Mouse (Mus musculus) neutrophil, adult 5-6 weeks (primary cell): ENCODE measurements around the gene Cbfa2t2. TPM values are rescaled to one million over a fixed set of nuclear protein-coding genes. Genes with fewer than 3 reads are reported as not detected.

Experiments
- ATAC-seq: fragments of 151-379, 151-347 bp; 2 replicates; pipeline ENCODE4 v1.8.0; 2017; ENCODE audit warnings: mild to moderate bottlenecking, moderate TSS enrichment; ENCODE audit not compliant: insufficient number of reproducible peaks, poor library complexity, low FRiP score, severe bottlenecking; ENCODE audit errors: extremely low read depth
- total RNA-seq: library from RNA; stranded (forward); fragments of 200-1000 nt; gene quantifications from 2 replicates; pipeline ENCODE4 v1.2.3, GENCODE M21; 2017

Cbfa2t2 gene
- total RNA-seq, 1 experiment from 2014 or later: 23.9 TPM

DNA sequence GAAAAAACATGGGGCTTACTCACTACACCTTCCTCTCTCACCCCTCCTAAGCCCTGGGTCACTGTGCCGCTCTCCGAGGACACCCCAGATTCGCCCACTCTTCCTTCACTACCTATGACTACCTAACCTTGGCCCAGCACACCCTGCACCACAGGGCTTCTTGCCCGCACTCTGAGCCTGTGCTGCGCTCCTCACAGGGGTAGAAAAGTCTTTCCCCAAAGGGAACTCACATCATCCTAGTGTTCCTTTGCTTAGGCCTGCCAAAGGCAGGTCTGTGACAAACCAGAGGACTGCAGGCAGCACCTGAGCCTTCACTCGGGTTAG is 141.4 kb downstream of the Cbfa2t2 start:
- no peak for ATAC-seq

DNA sequence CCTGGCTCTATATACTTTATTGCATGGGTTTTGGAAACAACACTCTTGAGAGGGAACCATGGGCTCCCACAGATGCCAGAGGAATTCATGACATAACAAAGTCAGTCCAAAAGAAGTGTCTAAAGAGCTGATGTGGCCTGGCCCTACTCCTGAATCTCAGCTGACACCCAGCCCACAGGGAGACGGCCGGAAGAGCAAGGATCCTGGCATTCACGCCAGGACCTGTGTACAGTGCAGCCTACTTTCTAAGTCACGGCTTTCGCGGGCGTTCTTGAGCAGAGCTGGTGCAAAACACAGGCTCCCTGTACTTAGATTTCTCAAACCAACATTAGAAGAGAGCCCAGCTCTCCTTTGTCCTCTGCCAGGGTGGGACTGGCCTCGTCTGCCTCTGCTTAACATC is 144.3 kb downstream of the Cbfa2t2 start:
- no peak for ATAC-seq

DNA sequence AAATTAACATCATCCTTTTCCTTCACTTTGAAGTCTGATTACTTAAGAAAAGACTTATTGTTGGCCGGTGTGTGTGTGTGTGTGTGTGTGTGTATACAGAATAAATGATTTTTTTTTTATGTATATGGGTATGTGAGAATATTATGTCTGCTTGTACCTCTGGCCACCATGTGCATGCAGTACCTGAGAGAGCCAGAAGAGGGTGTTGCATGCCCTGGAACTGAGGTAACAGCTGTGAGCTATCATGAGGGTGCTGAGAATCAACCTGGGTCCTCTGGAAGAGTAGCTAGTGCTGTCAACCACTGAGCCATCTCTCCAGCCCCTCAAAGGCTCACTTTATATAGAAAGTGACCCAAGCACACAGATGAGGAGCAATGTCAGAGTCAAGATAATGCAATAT is 145.1 kb downstream of the Cbfa2t2 start:
- no peak for ATAC-seq

DNA sequence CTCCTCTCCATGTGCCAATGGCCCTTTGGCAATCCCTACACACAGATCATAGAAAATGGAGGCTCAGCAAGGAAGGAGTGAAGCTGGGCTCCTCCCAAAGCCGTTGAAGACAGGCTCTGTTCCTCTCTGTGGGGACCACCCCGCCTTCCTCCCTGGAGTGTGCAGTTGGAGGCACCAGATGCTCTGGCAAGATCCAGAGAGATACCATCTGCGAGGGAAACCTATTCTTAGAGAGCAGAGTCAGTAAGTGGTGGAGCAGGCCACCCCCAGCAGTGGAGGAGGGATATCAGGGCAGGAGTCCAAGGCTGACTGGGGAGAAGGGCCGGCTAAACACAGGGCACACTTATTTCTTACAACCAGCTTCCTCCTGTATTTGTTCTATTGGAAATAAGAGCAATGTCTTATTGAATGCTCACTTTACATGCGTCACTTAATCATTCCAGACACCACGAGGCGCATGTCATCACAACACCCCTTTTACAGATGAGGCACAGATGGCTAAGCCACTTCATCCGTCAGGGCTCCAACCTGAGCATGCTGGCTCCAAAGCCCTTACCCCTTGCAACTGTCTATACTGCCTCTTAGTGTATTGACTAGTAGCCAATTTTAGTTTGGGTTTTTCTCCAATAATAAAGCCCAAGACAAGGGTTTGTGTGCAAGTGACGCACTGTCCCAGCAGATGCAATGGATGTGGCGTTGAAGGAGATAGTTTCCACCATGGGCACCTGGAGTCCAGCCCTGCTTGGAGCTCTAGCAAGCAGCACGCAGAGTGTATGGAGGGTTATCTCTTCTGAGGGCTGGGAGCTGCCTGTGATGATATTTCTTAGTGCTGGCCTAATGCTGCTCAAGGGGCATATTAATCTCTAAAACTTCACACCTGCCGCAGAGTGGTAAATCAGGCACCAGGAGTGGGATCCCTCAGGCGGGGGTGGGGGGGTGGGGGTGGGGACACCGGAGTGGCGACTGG is 147.9 kb downstream of the Cbfa2t2 start:
- no peak for ATAC-seq

DNA sequence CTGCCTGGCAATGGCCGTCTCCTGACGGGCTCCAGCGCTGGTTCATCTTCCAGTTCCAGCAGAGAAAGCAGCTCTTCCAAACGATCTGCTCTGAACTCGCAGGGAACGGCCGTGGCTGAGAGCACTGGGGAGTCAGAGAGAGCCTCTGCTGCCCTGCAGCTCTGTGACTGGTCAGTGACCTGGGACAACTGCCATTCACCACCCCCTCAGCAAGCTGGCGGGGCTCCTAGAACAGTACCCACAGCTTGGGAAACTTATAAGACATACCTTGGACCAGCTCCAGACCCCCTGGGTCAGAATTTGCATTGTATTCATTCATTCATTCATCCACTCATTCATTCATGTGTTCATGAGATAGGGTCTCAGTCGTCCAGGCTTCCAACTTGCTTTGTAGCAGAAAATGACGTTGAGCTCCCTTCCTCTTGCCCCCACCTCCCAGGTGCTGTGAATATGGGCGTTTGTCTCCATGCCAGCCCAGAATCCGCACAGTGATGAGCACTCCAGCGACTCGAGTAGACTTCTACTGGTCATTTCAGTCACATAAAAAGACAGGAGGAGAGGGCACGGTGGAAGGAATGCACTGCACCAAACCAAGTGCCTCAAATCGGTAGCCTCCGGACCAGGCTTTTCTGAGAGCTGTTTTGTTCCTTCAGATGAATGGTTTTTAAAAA is 148.8 kb downstream of the Cbfa2t2 start:
- ATAC-seq: no peak

DNA sequence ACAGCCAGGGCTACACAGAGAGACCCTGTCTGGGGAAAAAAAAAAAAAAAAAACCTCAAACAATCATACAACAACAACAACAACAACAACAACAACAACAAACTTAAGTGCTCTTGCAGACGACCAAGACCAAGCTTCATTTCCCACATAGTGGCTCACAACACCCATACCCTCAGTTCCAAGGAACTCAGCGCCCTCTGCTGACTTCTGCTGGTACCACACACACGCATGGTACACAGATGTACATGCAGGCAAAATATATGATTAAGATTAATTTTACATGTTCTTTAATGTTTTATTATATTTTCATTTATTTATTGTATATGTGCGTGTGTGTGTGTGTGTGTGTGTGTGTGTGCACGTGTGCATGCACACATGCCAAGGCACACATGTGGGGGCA is 150.1 kb downstream of the Cbfa2t2 start:
- peak; percentile 52; the same call in 1 of the 2 replicates for ATAC-seq

Other genes starting within 250 kb of the Cbfa2t2 start
- gene Bpifb1, start 245.7 kb upstream of the Cbfa2t2 start, total RNA-seq: not detected in 2 replicates
- not detected in 2 replicates for gene Bpifb5, start 212.7 kb upstream of the Cbfa2t2 start, total RNA-seq
- gene Bpifb9a, start 178.6 kb upstream of the Cbfa2t2 start, total RNA-seq: not detected in 2 replicates
- gene Bpifb9b, start 129.3 kb upstream of the Cbfa2t2 start, total RNA-seq: not detected in 2 replicates
- 9.8 and 10.1 TPM in 2 replicates for gene Cdk5rap1, start 63.5 kb upstream of the Cbfa2t2 start, total RNA-seq
- gene Snta1, start 28.4 kb upstream of the Cbfa2t2 start, total RNA-seq: 0.86 and 2.4 TPM in 2 replicates
- gene 1700003F12Rik, start 110.6 kb downstream of the Cbfa2t2 start, total RNA-seq: 1.2 TPM in 1 of 2 replicates, not detected in the other
- 0.25 TPM in 1 of 2 replicates, not detected in the other for gene Actl10, start 115.3 kb downstream of the Cbfa2t2 start, total RNA-seq
- not detected in 2 replicates for gene Necab3, start 122.4 kb downstream of the Cbfa2t2 start, total RNA-seq
- gene E2f1, start 133.4 kb downstream of the Cbfa2t2 start, total RNA-seq: 0.98 and 1.5 TPM in 2 replicates
- 7.4 and 10.9 TPM in 2 replicates for gene Pxmp4, start 167.2 kb downstream of the Cbfa2t2 start, total RNA-seq
- gene Zfp341, start 176.8 kb downstream of the Cbfa2t2 start, total RNA-seq: 3.3 and 4.3 TPM in 2 replicates
- gene 4930519P11Rik, start 177.0 kb downstream of the Cbfa2t2 start, total RNA-seq: 4.8 and 5.4 TPM in 2 replicates
- gene Chmp4b, start 215.2 kb downstream of the Cbfa2t2 start, total RNA-seq: 151 and 159 TPM in 2 replicates